Mouse (Mus musculus) testis, adult 2 months (tissue): ENCODE data around the gene Trappc2l. TPM values are rescaled to one million over a fixed set of nuclear protein-coding genes. Genes with fewer than 3 reads are reported as not detected.

Experiments
- H3K27ac ChIP-seq: fragments of 200-500 bp; 2 replicates; pipeline ENCODE4 v1.5.1; 2012; ENCODE audit warnings: low read depth, low read length; ENCODE audit not compliant: control insufficient read depth, insufficient read depth
- H3K27me3 ChIP-seq: fragments of 200-500 bp; 2 replicates; pipeline ENCODE4 v1.6.1; 2012; ENCODE audit warnings: mild to moderate bottlenecking, low read length, moderate library complexity; ENCODE audit not compliant: control insufficient read depth, insufficient read depth
- H3K36me3 ChIP-seq: fragments of 200-500 bp; 2 replicates; pipeline ENCODE4 v1.6.1; 2012; ENCODE audit warnings: mild to moderate bottlenecking, low read length; ENCODE audit not compliant: control insufficient read depth, insufficient read depth
- H3K4me1 ChIP-seq: fragments of 200-500 bp; 2 replicates; pipeline ENCODE4 v1.6.1; 2012; ENCODE audit warnings: low read length; ENCODE audit not compliant: control insufficient read depth, insufficient read depth
- H3K4me3 ChIP-seq: fragments of 200-500 bp; 2 replicates; pipeline ENCODE4 v1.5.1; 2012; ENCODE audit warnings: low read depth, mild to moderate bottlenecking, low read length, moderate library complexity, mixed read lengths; ENCODE audit not compliant: control insufficient read depth
- CTCF ChIP-seq: fragments of 200-500 bp; IDR thresholded peaks from 2 replicates; pipeline ENCODE4 v1.5.1; 2012; ENCODE audit warnings: low read depth, mild to moderate bottlenecking, inconsistent platforms, low read length, moderate library complexity; ENCODE audit not compliant: control insufficient read depth, insufficient read depth, insufficient replicate concordance
- POLR2A ChIP-seq: fragments of 200-500 bp; IDR thresholded peaks from 2 replicates; pipeline ENCODE4 v1.6.1; 2012; ENCODE audit warnings: low read depth, mild to moderate bottlenecking, inconsistent platforms, low read length, moderate library complexity; ENCODE audit not compliant: control insufficient read depth
- polyA plus RNA-seq: library from polyadenylated mRNA; depleted of rRNA; stranded (reverse); fragments of >200 nt; gene quantifications from 2 replicates; pipeline ENCODE4 v1.2.3, GENCODE M21; 2012

Gene Trappc2l
- polyA plus RNA-seq, 1 experiment: 100 TPM

DNA sequence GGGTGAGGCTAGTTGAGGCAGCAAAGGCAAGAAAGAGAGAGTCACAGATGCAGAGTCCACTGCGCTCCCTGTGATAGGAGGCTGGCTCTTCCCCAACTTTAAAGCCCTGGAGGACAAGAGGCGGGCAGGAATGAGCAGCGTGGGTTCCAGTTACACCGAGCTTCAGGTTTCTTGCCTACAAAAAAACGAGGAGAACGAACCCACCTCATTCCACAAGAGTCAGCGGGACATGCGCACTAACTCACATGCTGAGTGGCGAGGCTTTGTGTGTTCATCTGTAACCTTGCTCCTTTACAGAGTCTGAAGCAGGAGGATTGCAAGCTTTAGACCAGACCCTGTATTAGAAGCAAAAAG, 47.3 kb downstream of the Trappc2l start:
- H3K27ac ChIP-seq: no peak overlapping the region
- no peaks in the 10 kb centered on the region for H3K27me3 ChIP-seq
- peaks cover 8% of the 10 kb centered on the region for H3K4me1 ChIP-seq
- TF ChIP-seq POLR2A: no peak
- no peak for TF ChIP-seq CTCF
- no peaks in the 10 kb centered on the region for H3K36me3 ChIP-seq
- no peak overlapping the region for H3K4me3 ChIP-seq

DNA sequence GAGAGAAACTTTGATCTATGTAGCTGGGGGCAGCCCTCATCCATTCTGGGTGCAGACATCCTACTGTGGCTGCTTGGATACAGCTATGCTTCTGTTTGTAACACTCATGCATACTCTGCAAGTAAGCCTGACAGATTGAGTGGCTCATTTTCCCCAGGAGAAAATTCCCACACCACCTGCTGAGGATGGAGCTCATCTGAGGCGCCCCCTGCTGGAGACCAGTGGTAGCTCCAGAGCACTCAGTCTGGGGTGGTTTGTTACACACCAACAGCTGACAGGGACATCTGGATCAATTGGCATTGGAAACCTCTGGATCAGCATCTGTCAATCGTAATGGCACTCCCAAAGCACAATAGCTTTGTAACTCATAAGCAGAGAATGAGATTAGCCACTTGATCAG, 48.6 kb downstream of the Trappc2l start:
- no peaks in the 10 kb centered on the region for H3K27me3 ChIP-seq
- no peaks in the 10 kb centered on the region for H3K36me3 ChIP-seq
- H3K27ac ChIP-seq: no peak overlapping the region
- H3K4me1 ChIP-seq: peaks cover 3% of the 10 kb centered on the region
- no peak overlapping the region for H3K4me3 ChIP-seq
- TF ChIP-seq CTCF (peak; percentile 83; the same call in 1 of the 2 replicates), POLR2A (no peak)

DNA sequence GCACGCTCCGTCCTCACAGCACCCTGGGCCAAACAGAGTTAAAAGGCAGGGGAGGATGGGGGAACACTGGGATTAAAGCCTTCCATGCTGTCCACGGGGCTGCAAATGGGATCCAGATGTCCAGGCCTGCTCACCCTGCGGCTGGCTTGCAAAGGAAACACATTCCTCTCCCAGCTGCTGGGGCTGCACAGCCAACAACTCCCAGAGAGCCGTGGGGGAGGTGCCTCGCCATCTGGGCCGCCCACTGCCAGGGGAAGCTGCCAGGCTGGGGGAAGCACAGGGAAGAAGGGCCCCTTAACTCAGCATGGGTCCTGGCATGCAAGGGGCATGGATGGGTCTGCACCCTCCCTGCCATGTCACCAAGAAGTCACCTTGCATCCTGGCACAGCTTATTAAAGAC, 49.7 kb downstream of the Trappc2l start:
- no peaks in the 10 kb centered on the region for H3K36me3 ChIP-seq
- no peaks in the 10 kb centered on the region for H3K27me3 ChIP-seq
- peaks cover 2% of the 10 kb centered on the region; the same call in 1 of the 2 replicates for H3K4me1 ChIP-seq
- H3K27ac ChIP-seq: no peak overlapping the region
- H3K4me3 ChIP-seq: no peak overlapping the region
- TF ChIP-seq CTCF (no peak), POLR2A (no peak)

DNA sequence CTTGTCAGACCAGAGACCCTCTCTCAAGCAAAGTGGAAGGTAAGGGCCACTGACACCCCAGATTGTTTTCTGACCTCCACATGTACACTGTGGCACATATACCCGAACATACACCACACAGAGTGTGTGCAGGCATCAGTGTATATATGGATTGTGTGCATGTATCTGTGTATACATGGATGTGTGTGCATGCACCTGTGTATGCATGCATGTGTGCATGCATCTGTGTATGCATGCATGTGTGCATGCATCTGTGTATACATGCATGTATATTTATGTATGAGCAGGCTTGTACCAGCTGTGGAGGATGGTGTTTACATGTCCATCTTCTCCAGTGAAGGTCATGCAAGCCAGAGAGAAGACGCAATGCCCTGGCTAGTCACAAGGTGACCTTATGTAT, 50.5 kb downstream of the Trappc2l start:
- Histone ChIP-seq H3K27me3 (no peaks in the 10 kb centered on the region), H3K4me1 (peaks cover 2% of the 10 kb centered on the region; the same call in 1 of the 2 replicates), H3K4me3 (no peak overlapping the region), H3K27ac (no peak overlapping the region), H3K36me3 (no peaks in the 10 kb centered on the region)
- TF ChIP-seq POLR2A (no peak), CTCF (no peak)

DNA sequence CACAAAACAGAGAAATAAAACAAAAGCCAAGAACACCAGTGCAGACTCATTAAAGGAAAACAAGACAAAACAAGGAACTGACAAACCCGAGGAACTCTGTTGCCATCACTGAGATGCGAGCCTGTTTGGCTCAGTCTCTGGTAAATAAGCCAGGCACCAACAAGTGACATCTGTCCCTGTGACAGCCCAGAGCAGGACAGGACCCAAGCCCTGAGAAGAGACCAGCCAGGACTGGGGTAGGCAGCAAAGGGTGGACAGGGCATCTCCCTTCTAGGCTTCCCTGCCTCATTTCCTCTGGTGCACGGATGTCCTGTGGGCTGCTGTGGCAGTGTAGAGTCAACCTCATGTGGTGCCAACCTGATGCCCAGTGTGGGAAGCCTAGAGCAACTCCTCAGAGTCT, 51.7 kb downstream of the Trappc2l start:
- Histone ChIP-seq H3K27ac (no peak overlapping the region), H3K4me3 (no peak overlapping the region), H3K27me3 (no peaks in the 10 kb centered on the region), H3K36me3 (no peaks in the 10 kb centered on the region), H3K4me1 (peaks cover 2% of the 10 kb centered on the region; the same call in 1 of the 2 replicates)
- no peak for TF ChIP-seq POLR2A

DNA sequence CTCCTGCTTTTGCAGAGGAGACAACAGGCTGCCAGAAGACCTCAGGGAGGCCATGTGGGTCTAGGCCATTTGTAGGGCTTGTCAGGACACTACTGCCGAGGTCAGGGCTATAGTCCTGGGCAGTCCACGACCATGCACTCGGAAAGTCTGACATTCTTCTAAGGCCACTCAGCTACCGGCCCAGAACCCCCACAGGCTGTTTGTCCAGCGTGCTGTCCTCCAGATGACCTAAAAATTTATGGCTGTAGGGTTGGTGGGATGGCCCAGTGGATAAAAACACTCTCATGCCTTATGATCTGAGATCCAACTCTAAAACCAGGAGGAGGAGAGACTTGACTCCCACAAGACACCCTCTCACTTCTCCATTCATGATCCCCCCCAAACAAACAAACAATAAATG, 52.2 kb downstream of the Trappc2l start:
- TF ChIP-seq CTCF (no peak), POLR2A (no peak)
- Histone ChIP-seq H3K27ac (no peak overlapping the region), H3K4me1 (peaks cover 2% of the 10 kb centered on the region; the same call in 1 of the 2 replicates), H3K27me3 (no peaks in the 10 kb centered on the region), H3K36me3 (no peaks in the 10 kb centered on the region), H3K4me3 (no peak overlapping the region)

DNA sequence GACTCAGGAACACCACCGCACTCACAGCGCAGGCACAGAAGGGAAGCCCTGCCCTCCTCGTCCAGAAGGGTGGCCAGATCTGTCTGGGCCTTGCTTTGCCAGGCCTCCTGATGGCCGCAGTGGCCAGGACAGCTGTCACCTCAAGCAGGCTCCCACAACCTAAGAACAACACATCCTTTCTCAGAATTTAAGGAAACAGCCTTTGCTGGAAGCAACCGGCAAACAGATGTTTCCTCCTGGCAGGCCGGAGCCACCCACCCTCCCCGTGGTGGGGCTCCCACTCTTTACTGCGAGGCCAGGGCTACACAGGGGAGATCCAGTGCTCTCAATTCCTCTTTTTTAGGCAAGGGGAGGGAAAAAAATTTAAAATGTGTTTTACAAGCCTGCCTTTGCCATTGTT, 53.8 kb downstream of the Trappc2l start:
- peak overlapping the region; percentile 12; the same call in 1 of the 2 replicates for H3K27ac ChIP-seq
- no peak overlapping the region for H3K4me3 ChIP-seq
- peaks cover 2% of the 10 kb centered on the region; the same call in 1 of the 2 replicates for H3K4me1 ChIP-seq
- H3K36me3 ChIP-seq: no peaks in the 10 kb centered on the region
- H3K27me3 ChIP-seq: no peaks in the 10 kb centered on the region
- no peak for TF ChIP-seq CTCF
- no peak for TF ChIP-seq POLR2A
